Mouse (Mus musculus) heart, postnatal 4 days (tissue): ENCODE data around the gene Gbp5. TPM values are rescaled to one million over a fixed set of nuclear protein-coding genes. Genes with fewer than 3 reads are reported as not detected.

ENCODE experiments used
- DNase-seq: peaks from one replicate; pipeline ENCODE4 v3.0.0; 2021
- total RNA-seq, 2 experiments: library from RNA; stranded (reverse); gene quantifications; 2 replicates each; pipeline ENCODE4 v1.2.3; 2021

The Gbp5 gene
- 1 to 10 TPM; 2.5 to 3.2 TPM for total RNA-seq

GRCm38 (mm10) chr3:142493536-142494061, at the start of gene Gbp5:
TSS of gene Gbp5 (plus strand) at chr3:142493978.
- peak; percentile 74 for DNase-seq

GRCm38 (mm10) chr3:142454198-142454597, 39.6 kb upstream of the Gbp5 start:
- DNase-seq = no peak

- DNase-seq = no peak
Measured at GRCm38 (mm10) chr3:142459241-142459640, 34.5 kb upstream of the Gbp5 start.

- DNase-seq = no peak
Measured at GRCm38 (mm10) chr3:142462764-142463751, 30.7 kb upstream of the Gbp5 start.

DNA sequence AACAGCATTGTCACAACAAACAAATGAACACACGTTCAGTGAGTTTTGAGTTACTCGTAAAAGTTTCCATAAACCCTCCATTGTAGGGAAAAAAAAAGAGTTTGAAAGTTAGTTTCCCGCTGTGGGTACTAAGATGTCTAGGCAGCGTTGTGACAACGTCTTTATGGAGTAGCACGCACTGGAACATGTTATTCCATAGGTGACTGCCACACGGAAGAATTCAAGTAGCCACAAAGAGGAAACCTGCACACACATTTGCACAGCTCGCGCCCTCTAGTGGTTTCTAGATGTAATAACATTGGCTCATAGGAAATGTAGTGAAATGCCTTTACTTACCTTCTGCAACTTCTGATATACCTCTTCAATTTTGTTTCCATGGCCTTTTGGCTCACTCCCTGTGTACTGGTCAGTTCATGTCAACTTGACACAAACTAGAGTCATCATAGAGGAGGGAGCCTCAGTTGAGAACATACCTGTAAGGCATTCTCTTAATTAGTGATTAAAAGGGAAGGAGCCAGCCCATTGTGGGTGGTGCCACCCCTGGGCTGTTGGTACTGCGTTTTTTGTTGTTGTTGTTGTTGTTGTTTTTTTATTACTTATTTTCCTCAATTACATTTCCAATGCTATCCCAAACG, 19.3 kb upstream of the Gbp5 start:
- DNase-seq = no peak

DNA sequence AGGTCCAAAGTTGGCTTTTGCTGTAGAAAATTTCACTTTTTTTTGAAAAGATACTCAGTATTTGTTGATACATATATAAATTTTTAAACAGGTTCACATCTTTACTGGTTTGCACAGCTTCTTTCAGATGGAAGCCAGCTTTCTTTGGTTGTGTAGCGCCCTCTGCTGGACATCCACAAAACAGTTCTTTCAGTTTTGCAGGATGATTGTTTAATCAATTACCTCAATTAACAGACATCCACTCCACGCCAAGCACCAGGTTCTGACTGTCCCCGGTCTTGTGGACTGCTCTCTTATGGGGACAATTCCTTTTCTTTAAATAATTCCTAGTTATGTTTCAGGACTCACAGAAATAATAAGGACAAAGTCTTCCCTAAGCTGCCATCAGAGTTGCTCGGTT, 17.9 kb upstream of the Gbp5 start:
- peak; percentile 79 for DNase-seq

DNA sequence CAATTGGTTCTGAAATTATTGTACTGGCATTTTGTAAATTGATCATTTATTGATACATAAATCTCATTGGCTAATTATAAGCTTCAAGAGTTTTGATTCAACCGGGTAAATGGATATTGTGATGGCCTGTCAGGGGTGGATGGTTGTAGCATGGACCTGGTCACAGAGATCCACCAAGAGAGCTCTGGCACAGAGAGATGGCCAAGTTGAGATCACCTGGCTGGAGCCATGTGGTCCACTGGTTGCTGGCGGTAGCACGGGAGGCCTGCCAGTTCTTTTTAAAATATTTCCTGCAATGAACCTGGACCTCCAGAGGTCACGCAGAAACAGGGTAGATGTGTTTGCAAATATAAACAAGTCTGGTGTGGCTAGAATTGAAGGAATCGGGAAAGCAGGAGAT, 15.9 kb upstream of the Gbp5 start:
- no peak for DNase-seq

GRCm38 (mm10) chr3:142478360-142478759, 15.4 kb upstream of the Gbp5 start:
- no peak for DNase-seq

- peak; percentile 81 for DNase-seq
Measured at GRCm38 (mm10) chr3:142490465-142490864, 3.3 kb upstream of the Gbp5 start.

DNA sequence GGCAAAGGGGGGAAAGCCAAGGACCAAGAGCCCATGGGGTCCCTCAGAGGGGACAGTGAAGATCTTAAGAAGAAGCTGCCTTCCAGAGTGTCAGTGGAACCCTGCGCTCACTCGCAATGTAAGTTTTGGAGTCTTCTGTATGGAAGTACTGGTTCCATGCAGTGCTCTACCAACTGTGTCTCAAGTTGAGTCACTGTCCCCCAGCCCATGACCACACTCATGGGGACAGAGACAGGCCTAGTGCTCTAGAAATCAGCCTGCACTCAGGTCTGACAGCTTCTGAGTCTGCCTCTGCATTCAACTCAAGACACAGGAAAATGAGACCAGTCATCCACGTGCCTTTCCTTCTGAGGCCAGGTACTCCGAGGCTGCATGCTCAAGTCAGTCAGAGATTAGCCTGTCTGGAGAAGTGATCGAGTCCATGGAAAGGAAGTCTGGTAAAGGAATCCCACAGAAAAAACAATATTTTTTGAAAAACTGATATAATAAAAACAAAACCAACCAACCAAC, 1.4 kb downstream of the Gbp5 start:
- DNase-seq = no peak

DNA sequence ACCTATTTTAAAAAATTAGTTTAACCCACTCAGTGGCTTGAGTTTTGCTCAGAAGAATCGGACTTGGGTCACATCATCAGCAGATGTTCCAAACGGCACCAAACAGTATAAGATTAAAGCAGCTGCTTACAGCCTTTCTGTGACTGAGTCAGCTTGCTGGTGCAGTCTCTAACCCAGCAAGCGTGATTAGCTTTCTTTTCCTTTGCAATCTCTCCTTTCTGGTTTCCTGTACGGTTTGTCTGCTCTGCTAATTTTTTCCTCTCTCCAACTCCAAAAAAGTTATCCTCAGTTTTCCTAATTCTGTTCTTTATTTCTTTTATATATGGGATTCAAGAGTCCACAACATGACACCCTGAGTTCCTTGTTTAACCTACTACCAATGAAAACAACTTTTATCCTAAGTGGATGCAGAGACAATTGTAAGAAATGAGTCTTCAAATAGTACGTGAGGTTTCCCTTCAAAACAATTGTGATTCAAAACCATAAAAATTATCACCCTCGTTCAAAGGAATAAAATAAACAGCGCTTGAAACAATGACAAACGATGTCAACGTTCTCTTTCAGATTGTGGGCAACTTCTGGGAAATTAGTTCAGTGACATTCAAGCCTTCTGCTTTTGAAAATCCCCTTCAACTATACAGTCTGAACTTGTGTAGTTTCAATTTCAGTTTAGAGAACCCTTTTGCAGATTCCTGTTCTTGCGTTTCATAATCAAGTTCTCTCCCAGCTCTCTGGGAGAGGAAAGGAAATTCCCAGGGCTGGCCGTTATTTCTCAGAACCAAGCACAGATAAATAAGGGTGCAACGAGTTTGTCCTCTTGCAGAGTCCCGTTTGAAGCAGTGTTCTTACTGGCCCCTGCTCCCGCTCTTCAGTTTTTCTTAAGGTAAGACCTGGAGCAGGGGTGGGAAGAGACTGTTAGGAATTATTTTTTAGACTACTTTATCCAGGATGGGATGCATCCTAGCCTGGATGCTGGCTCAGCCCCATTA, 2.6 kb downstream of the Gbp5 start:
- DNase-seq = no peak

DNA sequence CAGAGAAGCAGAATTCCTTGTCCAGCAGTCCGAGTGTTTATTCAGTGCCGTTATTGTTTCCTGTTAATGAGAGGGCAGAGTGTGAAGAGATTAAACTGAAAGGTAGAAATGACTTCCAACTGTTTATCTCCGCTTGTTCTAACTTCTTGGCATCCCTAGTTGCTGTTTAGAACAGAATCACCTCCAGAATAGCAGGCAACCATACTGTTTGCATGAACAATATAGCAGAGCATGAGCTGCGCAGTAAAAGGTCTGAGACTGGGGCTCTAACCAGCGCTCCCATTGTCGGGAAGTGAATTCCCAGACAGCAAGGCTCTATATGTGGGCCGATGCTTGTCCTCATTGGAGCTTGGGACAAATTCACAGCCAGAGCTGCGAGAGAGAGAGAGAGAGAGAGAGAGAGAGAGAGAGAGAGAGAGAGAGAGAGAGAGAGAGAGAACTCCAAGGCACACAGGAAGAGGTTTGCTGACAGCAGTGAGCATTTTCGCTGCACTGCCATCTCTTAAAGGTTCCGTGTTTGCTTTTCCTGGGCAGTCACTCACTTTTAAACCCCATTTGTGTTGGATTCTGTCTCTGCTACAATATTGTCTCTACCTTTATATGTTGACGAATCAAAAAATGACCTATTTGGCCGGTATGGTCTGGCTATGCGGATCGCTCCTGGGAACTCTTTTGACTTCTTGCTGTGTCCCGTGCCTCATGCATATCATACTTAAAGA, 3.5 kb downstream of the Gbp5 start:
- no peak for DNase-seq

GRCm38 (mm10) chr3:142498941-142499340, 5.2 kb downstream of the Gbp5 start:
- no peak for DNase-seq

GRCm38 (mm10) chr3:142528116-142528515, 34.3 kb downstream of the Gbp5 start:
- DNase-seq = no peak

DNA sequence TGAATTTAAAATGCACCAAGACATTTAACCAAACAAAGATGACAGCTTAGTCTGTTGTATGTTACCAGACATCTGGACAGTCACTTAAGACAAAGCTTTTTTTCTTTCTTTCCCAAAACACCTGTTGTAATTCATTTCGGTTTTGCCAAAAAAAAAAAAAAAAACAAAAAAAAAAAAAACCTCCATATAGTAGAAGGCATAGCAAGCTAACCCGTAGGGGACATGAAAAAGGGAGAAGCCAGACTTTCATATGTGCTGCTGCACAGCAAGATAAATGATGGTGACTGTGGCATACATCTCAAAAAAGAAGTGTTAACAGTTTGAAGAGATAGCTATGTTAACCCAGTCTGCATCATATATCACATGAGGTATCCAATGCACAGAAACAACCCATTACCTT, 35.8 kb downstream of the Gbp5 start:
- no peak for DNase-seq

DNA sequence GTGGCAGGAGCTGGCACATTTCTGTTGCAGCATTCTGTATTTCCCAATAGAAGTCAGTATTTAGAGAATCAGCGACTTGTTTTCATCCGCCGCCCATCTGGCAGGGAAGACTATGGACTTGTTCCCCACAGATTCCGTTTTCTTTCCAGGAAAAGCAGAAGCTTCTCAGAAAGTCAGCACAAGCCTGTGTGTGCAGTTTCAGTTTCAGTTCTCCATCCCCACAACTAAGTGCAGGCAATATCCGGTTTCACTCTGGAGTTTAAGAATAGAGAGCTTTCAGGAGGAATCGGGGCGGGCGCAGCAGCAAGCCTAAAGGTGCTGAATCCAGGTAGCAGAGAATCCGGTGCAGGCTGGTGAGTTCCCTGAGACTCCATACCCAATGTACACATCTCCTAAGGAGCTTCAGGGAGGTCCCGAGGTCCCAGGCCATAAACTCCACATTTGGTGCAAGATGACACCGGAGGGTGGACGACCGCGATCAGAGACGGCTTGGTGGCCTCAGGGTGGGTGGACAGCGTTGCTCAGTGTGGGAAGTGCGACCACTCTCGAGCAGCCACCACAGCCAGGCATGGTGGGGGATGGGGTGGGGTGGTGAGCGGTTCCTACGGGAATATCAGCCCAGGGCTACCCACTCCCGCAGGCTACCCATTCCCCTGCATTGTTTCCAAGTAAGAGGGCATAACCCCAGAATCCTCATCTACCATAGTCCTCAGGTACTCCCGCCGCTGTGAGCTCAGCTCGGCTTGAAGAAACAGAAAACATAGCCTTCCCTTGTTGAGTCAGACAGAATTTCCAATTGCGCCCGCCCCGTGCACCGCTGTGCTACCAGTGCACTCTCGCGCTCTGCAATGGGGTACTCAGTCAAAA, 36.5 kb downstream of the Gbp5 start, which contains the start of gene Gbp7:
Gene Gbp7, plus strand, starts transcription at position 256 of the 867 bp plus-strand sequence.
- peak; percentile 31 for DNase-seq

DNA sequence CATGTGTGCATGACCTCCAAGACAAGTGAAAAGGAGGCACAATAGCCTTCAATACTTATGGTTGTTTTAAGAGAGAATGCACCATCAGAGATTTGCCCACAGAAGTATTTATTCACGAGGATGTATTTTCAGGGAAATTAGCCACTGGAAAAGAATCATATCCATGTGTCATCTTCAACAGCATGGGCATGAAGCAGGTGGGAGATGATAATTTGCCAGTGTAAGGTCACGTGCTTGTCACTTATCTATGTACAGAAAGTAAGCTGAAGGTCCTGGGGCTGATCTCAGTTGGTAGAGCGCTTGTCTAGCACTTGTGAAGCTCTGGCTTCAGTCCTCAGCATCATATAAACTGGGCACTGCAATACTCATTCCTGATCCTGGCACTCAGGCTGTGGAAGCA, 37.8 kb downstream of the Gbp5 start:
- no peak for DNase-seq

DNA sequence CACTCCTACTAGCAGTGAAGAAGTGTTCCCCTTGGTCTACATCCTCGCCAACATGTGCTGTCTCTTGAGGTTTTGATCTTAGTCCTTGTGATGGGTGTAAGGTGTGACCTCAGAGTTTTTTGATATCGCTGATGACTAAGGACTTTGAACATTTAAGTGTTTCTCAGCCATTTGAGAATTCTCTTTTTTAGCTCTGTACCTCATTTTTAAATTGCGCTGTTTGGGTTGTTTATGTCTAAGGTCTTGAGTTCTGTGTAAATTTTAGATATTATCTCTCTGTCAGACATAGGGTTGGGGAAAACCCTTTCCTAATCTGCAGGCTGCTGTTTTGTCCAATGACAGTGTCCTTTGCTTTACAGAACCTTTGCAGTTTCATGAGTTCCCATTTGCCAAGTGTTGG, 39.4 kb downstream of the Gbp5 start:
- no peak for DNase-seq

GRCm38 (mm10) chr3:142535667-142536066, 41.9 kb downstream of the Gbp5 start:
- no peak for DNase-seq

DNA sequence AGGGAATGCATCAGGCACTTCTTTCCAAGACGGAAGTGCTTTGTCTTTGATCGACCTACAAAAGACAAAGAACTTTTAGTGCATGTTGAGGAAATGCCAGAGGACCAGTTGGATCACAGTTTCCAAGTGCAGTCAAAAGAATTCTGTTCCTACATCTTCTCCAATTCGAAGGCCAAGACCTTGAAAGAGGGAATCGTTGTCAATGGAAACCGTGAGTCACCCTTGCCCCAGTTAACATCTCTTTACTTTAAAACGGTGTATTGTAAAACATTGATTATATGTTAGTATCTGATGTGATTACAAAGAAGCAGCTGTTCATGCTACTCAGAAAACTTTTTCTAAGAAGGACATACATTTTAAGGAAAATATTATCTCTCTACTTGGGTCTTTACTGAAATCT, 47.6 kb downstream of the Gbp5 start:
- DNase-seq = no peak
